Mouse (Mus musculus) stomach, embryonic 14.5 days (tissue): ENCODE results near the gene Lmln. TPM values are rescaled to one million over a fixed set of nuclear protein-coding genes. Genes with fewer than 3 reads are reported as not detected.
A peak's percentile ranks its signal among the peaks of the same experiment; 100 is the strongest.

Experiments
- ATAC-seq: fragments of 200-750 bp; cut with Nextera tagmentation; 2 replicates; pipeline ENCODE4 v1.8.0; 2017; ENCODE audit warnings: low read depth, moderate TSS enrichment; ENCODE audit not compliant: insufficient number of reproducible peaks, insufficient read depth, low FRiP score
- H3K27ac ChIP-seq: fragments of 300-500 bp; sonication (generic); 2 replicates; pipeline ENCODE4 v1.5.1; 2014; ENCODE audit warnings: mild to moderate bottlenecking, low read length, moderate library complexity, mixed read lengths
- H3K27me3 ChIP-seq: fragments of 300-500 bp; sonication (generic); 2 replicates; pipeline ENCODE4 v1.6.1; 2014; ENCODE audit warnings: low read length, control low read depth, mixed read lengths; ENCODE audit not compliant: control insufficient read depth, insufficient read depth
- H3K36me3 ChIP-seq: fragments of 300-500 bp; sonication (generic); 2 replicates; pipeline ENCODE4 v1.6.1; 2014; ENCODE audit warnings: mild to moderate bottlenecking, control low read depth, low read length, moderate library complexity, mixed read lengths; ENCODE audit not compliant: control insufficient read depth, insufficient read depth
- H3K4me1 ChIP-seq: fragments of 300-500 bp; sonication (generic); 2 replicates; pipeline ENCODE4 v1.6.1; 2014; ENCODE audit warnings: low read length, control low read depth, mixed read lengths; ENCODE audit not compliant: control insufficient read depth, insufficient read depth
- H3K4me2 ChIP-seq: fragments of 300-500 bp; sonication (generic); replicated peaks from 2 replicates; pipeline ENCODE4 v1.6.1; 2014; ENCODE audit warnings: low read depth, low read length, control low read depth
- H3K4me3 ChIP-seq: fragments of 300-500 bp; sonication (generic); 2 replicates; pipeline ENCODE4 v1.5.1; 2014; ENCODE audit warnings: low read depth, low read length, control low read depth
- H3K9ac ChIP-seq: fragments of 300-500 bp; sonication (generic); replicated peaks from 2 replicates; pipeline ENCODE4 v1.6.1; 2014; ENCODE audit warnings: low read depth, mild to moderate bottlenecking, control low read depth, low read length, moderate library complexity, mixed read lengths
- H3K9me3 ChIP-seq: fragments of 300-500 bp; sonication (generic); 2 replicates; pipeline ENCODE4 v1.6.1; 2016; ENCODE audit warnings: low read depth, low read length, control low read depth; ENCODE audit not compliant: control insufficient read depth
- WGBS: fragments of 180-500 bp; shearing (Covaris S2); extraction: QIAGEN DNeasy Blood & Tissue Kit; methylation state at CpG from one replicate; pipeline ENCODE4 v1.1.7; 2014; 5-methylcytosine and 5-hydroxymethylcytosine counted together
- polyA plus RNA-seq: library from polyadenylated mRNA; unstranded; fragments of >200 nt; fragmentation: Nextera tagmentation; extraction: Ambion mirVana; gene quantifications from 2 replicates; pipeline ENCODE4 v1.2.1, GENCODE M21; 2014

The Lmln gene
- polyA plus RNA-seq, 1 experiment from 2014 or later: 3.5 TPM

DNA sequence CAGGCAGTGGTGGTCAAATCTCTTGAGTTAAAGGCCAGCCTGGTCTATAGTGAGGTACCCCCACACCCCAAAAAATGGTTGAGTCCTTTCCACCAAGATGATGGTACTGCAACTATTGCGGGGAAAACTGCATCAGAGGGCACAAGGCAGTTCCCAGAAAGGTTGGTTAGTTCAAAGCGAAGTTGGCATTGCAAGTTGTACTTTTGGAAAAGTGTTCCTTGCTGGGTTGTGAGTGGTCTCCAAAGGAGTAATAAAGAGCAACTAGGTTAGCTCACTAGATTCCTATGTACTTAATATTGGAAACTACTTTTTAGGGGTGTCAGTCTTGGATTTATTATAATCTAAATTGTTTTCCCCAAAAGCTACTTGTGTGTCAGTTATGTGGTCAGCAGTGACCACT is 1.4 kb upstream of the Lmln start:
- no peak overlapping the region for H3K4me3 ChIP-seq
- 82% methylated on average over 2 of the region's 2 CpGs for WGBS
- no peak for ATAC-seq

GRCm38 (mm10) chr16:33061400-33061799 is 921 bp upstream of the Lmln start:
- 51% methylated on average over 11 of the region's 11 CpGs for WGBS
- ATAC-seq: no peak
- Histone ChIP-seq H3K27me3 (no peaks in the 10 kb centered on the region), H3K4me1 (0 out of 2 replicates have a peak, but pooled peaks cover 6% of the 10 kb centered on the region), H3K27ac (peak overlapping the region; percentile 49; the same call in 1 of the 2 replicates), H3K9ac (no peak overlapping the region), H3K36me3 (peaks cover 33% of the 10 kb centered on the region), H3K4me2 (peak overlapping the region; percentile 72), H3K4me3 (peak overlapping the region; percentile 71), H3K9me3 (no peaks in the 10 kb centered on the region)

More for the DNA sequence above, 1.4 kb upstream of the Lmln start:
- H3K4me1 ChIP-seq: 0 out of 2 replicates have a peak, but pooled peaks cover 6% of the 10 kb centered on the region
- H3K9me3 ChIP-seq: no peaks in the 10 kb centered on the region
- no peak overlapping the region for H3K4me2 ChIP-seq
- H3K27me3 ChIP-seq: no peaks in the 10 kb centered on the region
- no peak overlapping the region for H3K27ac ChIP-seq
- peaks cover 33% of the 10 kb centered on the region for H3K36me3 ChIP-seq
- no peak overlapping the region for H3K9ac ChIP-seq

- ATAC-seq: peak; percentile 74
Observed at GRCm38 (mm10) chr16:33062682-33063131, 386 bp downstream of the Lmln start.

DNA sequence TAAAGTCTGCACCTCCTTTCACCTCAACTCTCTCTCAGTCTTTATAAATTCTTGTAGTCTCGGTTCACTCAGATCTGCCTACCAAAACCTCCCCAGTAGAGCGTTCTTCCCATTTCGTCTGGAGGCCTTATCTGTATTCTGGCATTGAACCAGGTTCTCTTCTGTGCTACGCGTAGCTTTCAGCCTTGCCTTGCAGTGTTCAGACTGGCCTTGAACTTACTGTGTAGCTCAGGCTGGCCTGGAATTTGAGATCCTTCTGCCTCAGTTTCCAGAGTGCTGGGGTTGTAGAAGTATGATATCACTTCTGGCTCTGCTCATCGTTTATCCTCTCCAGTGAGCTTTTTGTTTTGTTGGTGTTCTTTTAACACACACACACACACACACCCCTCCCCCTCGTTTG is 946 bp downstream of the Lmln start:
- Histone ChIP-seq H3K4me3 (peak overlapping the region; percentile 71), H3K9me3 (no peaks in the 10 kb centered on the region), H3K4me1 (0 out of 2 replicates have a peak, but pooled peaks cover 1% of the 10 kb centered on the region), H3K9ac (peak overlapping the region; percentile 59; the same call in 1 of the 2 replicates), H3K4me2 (peak overlapping the region; percentile 72), H3K36me3 (peaks cover 28% of the 10 kb centered on the region), H3K27ac (no peak overlapping the region), H3K27me3 (no peaks in the 10 kb centered on the region)
- WGBS: 25% methylated on average over 7 of the region's 7 CpGs
- no peak for ATAC-seq

More at GRCm38 (mm10) chr16:33062682-33063131, 386 bp downstream of the Lmln start:
- Histone ChIP-seq H3K9me3 (no peaks in the 10 kb centered on the region), H3K4me2 (peak overlapping the region; percentile 72), H3K4me3 (peak overlapping the region; percentile 71), H3K27ac (peak overlapping the region; percentile 70), H3K4me1 (0 out of 2 replicates have a peak, but pooled peaks cover 6% of the 10 kb centered on the region), H3K9ac (peak overlapping the region; percentile 59), H3K27me3 (no peaks in the 10 kb centered on the region), H3K36me3 (peaks cover 33% of the 10 kb centered on the region)
- WGBS: under 1% methylated on average over 34 of the region's 35 CpGs

- no peaks in the 10 kb centered on the region for H3K9me3 ChIP-seq
- H3K4me1 ChIP-seq: no peaks in the 10 kb centered on the region
- H3K4me2 ChIP-seq: no peak overlapping the region
- H3K36me3 ChIP-seq: peaks cover 15% of the 10 kb centered on the region
- no peak for ATAC-seq
- WGBS: 80% methylated on average over 9 of the region's 9 CpGs
- no peaks in the 10 kb centered on the region for H3K27me3 ChIP-seq
- H3K9ac ChIP-seq: no peak overlapping the region
- no peak overlapping the region for H3K27ac ChIP-seq
- no peak overlapping the region for H3K4me3 ChIP-seq
Observed at GRCm38 (mm10) chr16:33064636-33065035, 2.3 kb downstream of the Lmln start.

- ATAC-seq: no peak
- Histone ChIP-seq H3K9me3 (no peaks in the 10 kb centered on the region), H3K27me3 (no peaks in the 10 kb centered on the region), H3K4me3 (no peak overlapping the region), H3K27ac (no peak overlapping the region), H3K36me3 (no peaks in the 10 kb centered on the region), H3K4me1 (no peaks in the 10 kb centered on the region), H3K4me2 (no peak overlapping the region), H3K9ac (no peak overlapping the region)
Observed at GRCm38 (mm10) chr16:33070928-33071327, 8.6 kb downstream of the Lmln start.

GRCm38 (mm10) chr16:33072871-33073557 is 10.7 kb downstream of the Lmln start:
- Histone ChIP-seq H3K36me3 (no peaks in the 10 kb centered on the region), H3K9ac (no peak overlapping the region), H3K4me2 (no peak overlapping the region), H3K27me3 (no peaks in the 10 kb centered on the region), H3K4me3 (no peak overlapping the region), H3K4me1 (no peaks in the 10 kb centered on the region), H3K27ac (no peak overlapping the region), H3K9me3 (no peaks in the 10 kb centered on the region)
- 82% methylated on average over 6 of the region's 6 CpGs for WGBS
- ATAC-seq: no peak

DNA sequence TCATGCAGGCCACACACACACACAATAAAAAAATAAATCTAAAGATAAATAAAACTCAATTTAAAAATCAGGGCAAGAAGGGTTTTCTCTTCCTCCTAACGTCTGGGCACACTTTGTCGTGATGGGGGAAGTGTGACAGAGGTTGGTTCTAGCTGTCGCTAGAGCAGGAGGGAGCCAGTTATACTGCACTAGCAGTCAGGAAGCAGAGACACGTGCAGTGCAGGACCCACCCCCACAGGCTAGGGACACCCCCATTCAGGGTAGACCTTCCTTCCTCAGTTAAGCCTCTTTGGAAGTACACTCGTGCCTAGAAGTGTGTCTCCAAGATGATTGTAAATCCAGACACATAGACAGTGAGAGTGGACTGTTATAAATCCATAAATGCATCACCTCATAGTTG is 12.6 kb downstream of the Lmln start:
- no peak overlapping the region for H3K27ac ChIP-seq
- no peak overlapping the region for H3K9ac ChIP-seq
- no peaks in the 10 kb centered on the region for H3K4me1 ChIP-seq
- H3K9me3 ChIP-seq: no peaks in the 10 kb centered on the region
- no peak for ATAC-seq
- no peaks in the 10 kb centered on the region for H3K36me3 ChIP-seq
- 69% methylated on average over 5 of the region's 5 CpGs for WGBS
- no peak overlapping the region for H3K4me2 ChIP-seq
- H3K27me3 ChIP-seq: no peaks in the 10 kb centered on the region
- H3K4me3 ChIP-seq: no peak overlapping the region
